Mouse (Mus musculus): ENCODE measurements around the gene Slc9a3r1.
A peak's percentile ranks its signal among the peaks of the same experiment; 100 is the strongest.

Slc9a3r1 gene

GRCm38 (mm10) chr11:115162205-115162601, 938 bp upstream of the Slc9a3r1 start:
- no peak for DNase-seq (ENCODE audit: low spot score in 2 of 2)

GRCm38 (mm10) chr11:115163568-115164150, 518 bp downstream of the Slc9a3r1 start:
- peak; percentile 76 to 77 for DNase-seq (ENCODE audit: low spot score in 2 of 2)

GRCm38 (mm10) chr11:115164341-115164975, 1.3 kb downstream of the Slc9a3r1 start:
- DNase-seq (ENCODE audit: low spot score in 2 of 2): no peak

GRCm38 (mm10) chr11:115164976-115165374, 1.8 kb downstream of the Slc9a3r1 start:
- DNase-seq (ENCODE audit: low spot score in 2 of 2): no peak

- DNase-seq (ENCODE audit: low spot score in 2 of 2): no peak
Observed at GRCm38 (mm10) chr11:115166776-115167175, 3.6 kb downstream of the Slc9a3r1 start.

- DNase-seq (ENCODE audit: low spot score in 2 of 2): no peak
Observed at GRCm38 (mm10) chr11:115167631-115168249, 4.6 kb downstream of the Slc9a3r1 start.

- DNase-seq (ENCODE audit: low spot score in 2 of 2): no peak
Observed at GRCm38 (mm10) chr11:115169430-115169829, 6.3 kb downstream of the Slc9a3r1 start.

- DNase-seq (ENCODE audit: low spot score in 2 of 2): no peak
Observed at GRCm38 (mm10) chr11:115171125-115171524, 8.0 kb downstream of the Slc9a3r1 start.

GRCm38 (mm10) chr11:115172825-115173287, 9.7 kb downstream of the Slc9a3r1 start:
- DNase-seq (ENCODE audit: low spot score in 2 of 2): no peak

GRCm38 (mm10) chr11:115173549-115174339, 10.6 kb downstream of the Slc9a3r1 start:
- DNase-seq (ENCODE audit: low spot score in 2 of 2): peak in 1 of 2 experiments; percentile 22

GRCm38 (mm10) chr11:115176399-115177190, 13.5 kb downstream of the Slc9a3r1 start:
- DNase-seq (ENCODE audit: low spot score in 2 of 2): no peak

- DNase-seq (ENCODE audit: low spot score in 2 of 2): no peak
Observed at GRCm38 (mm10) chr11:115177559-115178195, 14.5 kb downstream of the Slc9a3r1 start.

GRCm38 (mm10) chr11:115178766-115179165, 15.6 kb downstream of the Slc9a3r1 start:
- no peak for DNase-seq (ENCODE audit: low spot score in 2 of 2)

GRCm38 (mm10) chr11:115179191-115179590, 16.1 kb downstream of the Slc9a3r1 start:
- DNase-seq (ENCODE audit: low spot score in 2 of 2): no peak

GRCm38 (mm10) chr11:115179881-115180280, 16.7 kb downstream of the Slc9a3r1 start:
- no peak for DNase-seq (ENCODE audit: low spot score in 2 of 2)

- peak; percentile 81 to 95 for DNase-seq (ENCODE audit: low spot score in 2 of 2)
Observed at GRCm38 (mm10) chr11:115181913-115182638, 18.9 kb downstream of the Slc9a3r1 start.

GRCm38 (mm10) chr11:115184973-115185372, 21.8 kb downstream of the Slc9a3r1 start:
- DNase-seq (ENCODE audit: low spot score in 2 of 2): no peak

GRCm38 (mm10) chr11:115187224-115187639, 24.1 kb downstream of the Slc9a3r1 start, which contains the start of gene Tmem104:
Gene Tmem104 (plus strand): TSS chr11:115187487.
- DNase-seq (ENCODE audit: low spot score in 2 of 2): peak; percentile 100

GRCm38 (mm10) chr11:115187693-115188092, 24.6 kb downstream of the Slc9a3r1 start, which contains the start of gene Nat9:
Gene Nat9 (minus strand): TSS chr11:115187859.
- DNase-seq (ENCODE audit: low spot score in 2 of 2): no peak

All from thymus, postnatal 10 days (tissue).